Mouse (Mus musculus): ENCODE data around the gene Atp2c2. TPM values are rescaled to one million over a fixed set of nuclear protein-coding genes. Genes with fewer than 3 reads are reported as not detected.
A peak's percentile ranks its signal among the peaks of the same experiment; 100 is the strongest.

The Atp2c2 gene
- total RNA-seq, 4 experiments from 2014 or later: 0.35 to 0.38 (median 0.38) TPM; not detected in 1

DNA sequence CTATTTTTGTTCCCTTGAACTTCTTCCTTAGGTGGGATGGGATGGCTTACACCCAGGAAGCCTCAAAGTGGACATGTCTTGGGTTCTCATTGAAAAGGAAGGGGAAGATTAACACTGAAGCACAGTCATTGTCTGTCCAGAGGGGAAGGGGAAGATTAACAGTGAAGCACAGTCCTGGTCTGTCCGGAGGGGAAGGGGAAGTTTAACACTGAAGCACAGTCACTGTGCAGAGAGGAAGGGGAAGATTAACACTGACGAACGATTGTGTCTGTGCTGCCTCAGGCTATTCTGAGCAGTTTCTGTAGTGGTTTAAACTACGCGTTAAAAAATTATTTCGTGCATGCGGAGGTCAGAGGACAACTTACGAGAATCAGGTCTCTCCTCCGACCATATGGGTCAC is 7.3 kb downstream of the Atp2c2 start:
- DNase-seq: no peak

DNA sequence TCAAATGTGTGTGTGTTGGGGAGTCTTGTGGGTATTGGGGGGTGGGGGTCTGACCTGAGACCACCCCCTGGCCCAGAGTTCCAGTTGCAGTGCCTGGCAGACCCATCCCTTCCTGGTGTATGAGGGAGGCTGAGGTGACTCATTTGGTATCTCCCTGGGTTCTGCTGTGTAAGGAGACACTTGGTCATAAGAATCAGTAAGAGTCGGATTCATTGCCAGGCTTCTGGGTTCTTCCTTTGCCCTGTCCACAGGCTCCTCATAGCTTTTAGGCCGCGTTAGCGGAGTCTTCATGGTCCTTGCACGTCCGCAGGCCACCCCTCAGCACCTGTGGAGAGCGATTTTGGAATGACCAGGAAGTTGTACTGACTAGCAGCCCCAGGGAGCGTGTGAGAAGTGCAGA is 8.7 kb downstream of the Atp2c2 start:
- no peak for DNase-seq

- no peak for DNase-seq
These were observed 9.3 kb downstream of the Atp2c2 start for GRCm38 (mm10) chr8:119708878-119709702.

DNA sequence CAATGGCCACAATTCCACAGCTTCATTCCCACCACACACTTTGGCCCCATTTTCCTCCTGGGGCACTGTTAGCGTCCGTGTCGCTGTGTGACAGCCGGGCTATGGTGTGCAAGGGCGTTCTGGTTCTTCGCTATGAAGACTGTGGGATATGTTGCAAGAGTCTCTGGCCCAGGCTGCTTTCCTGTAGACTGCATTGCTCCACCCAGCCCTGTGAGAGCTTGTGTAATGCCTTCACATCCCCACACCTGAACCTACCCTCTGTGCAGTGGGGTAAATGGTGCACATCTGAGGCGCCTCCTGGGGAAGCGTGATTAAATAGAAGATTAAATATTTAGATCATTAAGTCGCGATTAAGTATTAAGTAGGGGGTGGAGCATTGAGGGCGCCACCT is 9.9 kb downstream of the Atp2c2 start:
- no peak for DNase-seq

DNA sequence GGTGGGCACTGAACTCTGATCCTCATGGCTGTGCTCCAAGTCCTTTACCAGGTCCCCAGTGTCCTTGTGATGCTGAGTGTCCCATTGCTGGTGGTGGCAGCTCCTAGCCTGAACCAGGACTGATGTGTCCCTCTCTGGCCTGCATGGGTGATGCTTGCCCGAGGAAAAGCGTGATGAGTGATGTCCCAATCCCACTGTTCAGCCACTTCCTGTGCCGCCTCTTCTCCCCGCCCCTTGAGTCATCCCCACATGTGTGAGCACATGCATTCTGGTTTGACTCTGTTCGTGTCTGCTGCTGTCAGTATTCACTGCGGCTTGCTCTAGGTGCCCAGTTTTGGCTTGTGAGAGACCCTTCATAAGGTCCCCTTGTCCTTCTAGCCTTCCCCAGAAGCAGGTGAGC is 12.4 kb downstream of the Atp2c2 start:
- DNase-seq: peak; percentile 32

GRCm38 (mm10) chr8:119713421-119713820 is 13.6 kb downstream of the Atp2c2 start:
- DNase-seq: no peak

- peak; percentile 75 for DNase-seq
These were observed 15.4 kb downstream of the Atp2c2 start for GRCm38 (mm10) chr8:119715221-119715620.

DNA sequence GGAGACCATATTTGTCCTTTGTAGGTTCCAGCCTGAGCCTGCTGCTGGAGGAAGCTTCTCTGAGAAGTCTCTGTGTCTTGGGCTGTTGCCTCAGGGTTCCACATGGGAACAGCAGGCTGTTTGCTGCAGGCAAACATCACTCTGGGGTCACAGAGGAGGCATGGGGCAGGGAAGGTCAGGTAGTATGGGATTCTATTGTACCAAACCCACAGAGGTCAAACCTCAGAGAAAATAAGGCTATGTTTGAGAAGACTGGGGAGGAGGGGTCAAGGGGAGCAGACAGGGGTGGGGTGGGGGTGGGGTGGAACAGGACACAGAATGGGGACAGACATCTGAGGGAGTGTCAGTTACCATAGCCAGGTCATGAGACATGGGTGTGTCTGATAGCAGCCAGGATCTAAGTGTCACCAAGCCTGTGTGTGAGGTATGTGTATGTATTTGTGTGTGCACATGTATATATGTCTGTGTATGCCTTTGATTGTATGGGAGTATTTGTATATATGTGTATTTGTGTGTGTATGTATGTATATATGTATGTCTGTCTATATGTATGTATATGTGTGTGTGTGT is 17.0 kb downstream of the Atp2c2 start:
- no peak for DNase-seq

DNA sequence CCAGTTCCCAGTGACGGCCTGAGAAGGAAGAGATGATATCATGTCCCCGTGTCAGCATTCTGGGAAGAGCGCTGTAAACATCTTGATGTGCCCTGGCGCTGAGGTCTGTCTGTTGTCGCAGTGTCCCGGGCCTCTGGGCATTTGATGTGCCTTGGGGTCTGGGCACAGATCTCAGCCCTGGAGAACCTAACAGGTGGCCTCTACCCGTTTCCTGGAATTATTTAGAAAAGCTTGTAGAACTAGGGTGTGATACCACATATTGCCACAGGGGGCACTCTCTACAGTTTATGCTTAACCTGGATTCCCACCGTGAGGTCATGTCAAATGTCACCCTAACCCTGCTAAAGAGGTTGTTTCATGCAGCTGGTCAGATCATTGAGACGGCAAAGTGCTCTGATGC is 18.0 kb downstream of the Atp2c2 start:
- DNase-seq: no peak

- peak; percentile 65 for DNase-seq
These were observed 19.2 kb downstream of the Atp2c2 start for GRCm38 (mm10) chr8:119719011-119719501.

DNA sequence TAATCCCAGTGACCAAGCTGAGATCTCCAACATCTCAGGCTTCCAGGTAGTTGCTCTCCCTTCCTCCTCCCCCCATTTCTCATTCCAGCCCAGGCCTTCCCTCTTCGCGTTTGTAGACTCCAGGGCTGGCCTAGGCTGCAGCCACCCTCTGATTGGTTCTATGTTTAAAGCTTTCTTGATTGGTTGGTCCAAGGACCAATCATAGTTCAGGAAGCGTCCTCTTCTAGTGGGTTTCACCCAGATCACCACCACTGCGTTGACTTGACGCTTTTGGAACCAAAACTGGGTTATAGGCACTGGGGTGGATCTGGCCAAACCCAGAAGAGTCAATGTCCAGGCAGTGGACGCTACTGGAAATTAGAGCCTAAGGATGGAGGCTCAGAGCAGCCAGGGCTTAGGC is 22.5 kb downstream of the Atp2c2 start:
- no peak for DNase-seq

GRCm38 (mm10) chr8:119723676-119724075 is 23.9 kb downstream of the Atp2c2 start:
- DNase-seq: no peak

DNA sequence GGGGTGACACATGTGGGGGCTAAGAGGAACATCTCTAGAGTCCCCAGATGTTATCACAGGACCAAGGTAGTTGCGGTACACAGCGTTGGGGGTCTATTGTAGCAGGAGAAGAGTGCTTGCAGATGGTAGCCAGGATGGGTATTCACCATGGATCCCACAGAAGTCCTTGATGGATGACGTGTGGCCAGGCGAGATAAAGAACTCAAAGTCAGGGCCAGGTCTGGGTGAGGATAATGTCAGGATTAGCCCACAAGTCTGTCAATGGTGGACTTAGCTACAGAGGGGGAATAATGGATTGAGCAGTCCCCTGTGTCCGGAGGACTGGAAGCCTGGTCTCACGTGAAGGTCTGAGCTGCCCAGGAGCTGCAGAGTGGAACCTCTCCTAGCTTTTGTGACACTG is 24.8 kb downstream of the Atp2c2 start:
- no peak for DNase-seq

DNA sequence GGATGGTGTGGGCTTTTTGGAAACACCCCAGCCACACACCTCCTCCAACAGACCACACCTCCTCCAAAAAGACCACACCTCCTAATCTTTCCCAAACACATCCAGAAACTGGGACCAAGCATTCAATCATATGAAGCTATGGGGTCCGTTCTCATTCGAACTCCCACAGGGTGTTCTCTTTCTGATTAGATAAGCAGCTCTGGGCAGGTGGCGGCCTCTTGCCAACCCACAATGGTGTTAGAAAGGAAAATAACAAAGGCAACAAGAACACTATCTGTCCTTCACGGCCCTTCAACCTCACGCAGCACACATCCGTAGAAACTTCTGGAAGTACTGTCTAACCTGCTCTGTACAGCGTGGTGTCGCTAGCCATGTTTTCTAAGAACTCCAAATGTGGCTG is 27.3 kb downstream of the Atp2c2 start:
- no peak for DNase-seq

DNA sequence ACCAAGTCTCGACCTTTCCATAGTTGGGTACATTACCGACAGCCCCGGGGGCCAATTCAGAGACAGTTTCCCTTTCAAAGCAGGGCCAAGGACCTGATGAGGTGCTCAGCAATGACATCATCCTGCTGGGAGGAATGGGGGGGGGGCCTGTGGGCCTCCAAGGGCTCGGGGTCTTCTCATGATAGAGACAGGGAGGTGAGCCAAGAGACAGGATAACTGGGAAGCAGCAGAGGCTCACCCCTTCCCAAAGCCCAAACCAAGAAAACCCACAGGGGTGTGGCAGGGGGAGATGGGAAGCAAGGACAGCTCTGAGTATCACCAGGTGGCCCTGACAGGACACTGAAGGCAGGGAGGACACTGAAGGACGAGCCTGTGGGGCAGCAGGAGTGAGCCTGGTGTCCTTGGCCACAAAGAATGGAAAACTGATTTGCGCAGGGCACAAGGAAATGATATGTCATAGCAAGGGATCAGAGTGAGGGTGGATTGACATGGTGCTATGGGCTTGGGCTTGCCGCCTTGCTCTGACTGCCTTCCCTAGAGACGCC is 28.6 kb downstream of the Atp2c2 start:
- DNase-seq: peak; percentile 30

- DNase-seq: no peak
These were observed 32.3 kb downstream of the Atp2c2 start for GRCm38 (mm10) chr8:119732072-119732471.

DNA sequence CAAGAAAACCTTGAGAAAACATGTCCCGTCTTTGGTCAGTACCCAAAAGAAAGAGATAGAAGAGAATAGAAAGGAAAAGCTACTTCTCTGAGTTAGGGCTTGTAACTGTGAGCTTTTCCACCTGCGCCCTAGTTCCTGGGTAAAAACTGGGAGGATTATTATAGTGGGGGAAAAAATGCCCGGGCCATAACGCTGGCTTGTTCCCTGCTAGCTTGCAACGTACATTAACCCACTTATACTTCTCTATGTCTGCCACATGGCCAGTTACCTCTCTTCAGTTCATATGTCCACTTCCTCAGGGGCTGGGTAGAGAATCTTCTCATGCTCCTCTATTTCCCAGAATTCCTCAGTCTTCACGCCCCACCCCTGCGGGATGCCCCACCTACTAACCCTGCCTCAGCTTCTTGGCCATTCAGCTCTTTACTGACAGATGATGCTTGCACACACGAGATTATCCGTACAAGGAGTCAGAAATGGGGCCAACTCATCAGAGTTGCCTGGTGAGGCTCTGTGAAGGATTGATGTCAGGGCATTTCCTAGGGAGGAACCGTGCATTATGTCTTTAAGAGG is 36.6 kb downstream of the Atp2c2 start:
- DNase-seq: no peak

- DNase-seq: no peak
These were observed 37.5 kb downstream of the Atp2c2 start for GRCm38 (mm10) chr8:119737093-119737900.

DNA sequence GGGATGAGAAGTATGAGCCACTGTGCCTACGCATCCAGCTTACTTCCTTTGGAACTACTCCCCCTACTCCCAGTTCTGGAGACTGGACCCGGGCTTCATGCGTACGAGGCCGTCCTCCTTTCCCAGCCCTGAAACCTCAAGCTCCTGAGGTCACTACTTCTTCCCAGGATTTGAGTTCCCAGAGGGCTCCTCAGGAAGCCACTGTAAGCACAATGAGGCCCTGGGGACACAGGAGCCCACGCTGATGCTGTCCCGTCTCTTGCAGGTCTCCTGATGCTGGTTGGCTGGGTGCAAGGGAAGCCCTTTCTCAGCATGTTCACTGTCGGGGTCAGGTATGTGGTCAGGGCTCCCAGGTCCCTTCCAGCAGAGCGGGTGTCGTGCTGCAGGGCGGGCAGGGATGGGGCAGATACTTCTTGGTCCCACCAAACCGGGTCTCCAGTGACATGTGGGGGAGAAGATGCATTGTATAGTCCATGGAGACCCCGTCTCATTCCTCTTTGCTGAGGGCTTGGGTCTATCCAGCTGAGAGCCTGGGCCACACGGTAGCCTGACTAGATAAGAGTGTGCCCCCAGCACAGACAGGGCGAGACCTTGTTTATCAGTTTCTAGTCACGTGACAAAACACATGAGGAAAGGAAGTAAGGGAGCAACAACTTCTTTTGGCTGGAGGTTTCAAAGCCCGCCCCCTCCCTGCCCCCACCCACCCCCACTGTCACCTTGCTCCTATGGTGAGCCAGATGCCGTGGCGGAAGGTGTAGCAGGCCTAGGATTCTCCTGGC is 38.5 kb downstream of the Atp2c2 start:
- DNase-seq: no peak

GRCm38 (mm10) chr8:119740634-119741033 is 40.8 kb downstream of the Atp2c2 start:
- no peak for DNase-seq

GRCm38 (mm10) chr8:119742409-119742808 is 42.6 kb downstream of the Atp2c2 start:
- no peak for DNase-seq
